Mouse (Mus musculus) forebrain, embryonic 14.5 days (tissue): ENCODE data around the gene Rad51b. TPM values are rescaled to one million over a fixed set of nuclear protein-coding genes. Genes with fewer than 3 reads are reported as not detected.

ENCODE experiments used
- ATAC-seq: fragments of 200-750 bp; cut with Nextera tagmentation; 2 replicates; pipeline ENCODE4 v1.8.0; 2017; ENCODE audit warnings: mild to moderate bottlenecking, moderate library complexity
- DNase-seq: peaks from one replicate; pipeline ENCODE4 v3.0.0-alpha.2; 2015; ENCODE audit warnings: low spot score
- H3K27ac ChIP-seq: fragments of 300-500 bp; sonication (generic); 2 replicates; pipeline ENCODE4 v1.5.1; 2014; ENCODE audit warnings: low read depth, mild to moderate bottlenecking, control low read depth, low read length, moderate library complexity
- H3K27me3 ChIP-seq: fragments of 300-500 bp; sonication (generic); replicated peaks from 2 replicates; pipeline ENCODE4 v1.6.1; 2014; ENCODE audit warnings: low read length, control low read depth, mixed read lengths; ENCODE audit not compliant: control insufficient read depth, insufficient read depth
- H3K36me3 ChIP-seq: fragments of 300-500 bp; sonication (generic); 2 replicates; pipeline ENCODE4 v1.6.1; 2014; ENCODE audit warnings: low read length, control low read depth; ENCODE audit not compliant: control insufficient read depth, insufficient read depth
- H3K4me1 ChIP-seq: fragments of 300-500 bp; sonication (generic); 2 replicates; pipeline ENCODE4 v1.6.1; 2014; ENCODE audit warnings: antibody characterized with exemption, low read length, control low read depth; ENCODE audit not compliant: control insufficient read depth, insufficient read depth
- H3K4me2 ChIP-seq: fragments of 300-500 bp; sonication (generic); 2 replicates; pipeline ENCODE4 v1.6.1; 2014; ENCODE audit warnings: mild to moderate bottlenecking, control low read depth, low read length
- H3K4me3 ChIP-seq: fragments of 300-500 bp; sonication (generic); 2 replicates; pipeline ENCODE4 v1.5.1; 2014; ENCODE audit warnings: low read depth, low read length, control low read depth
- H3K9ac ChIP-seq: fragments of 300-500 bp; sonication (generic); 2 replicates; pipeline ENCODE4 v1.6.1; 2014; ENCODE audit warnings: mild to moderate bottlenecking, low read length, control low read depth, moderate library complexity
- H3K9me3 ChIP-seq: fragments of 300-500 bp; sonication (generic); replicated peaks from 2 replicates; pipeline ENCODE4 v1.6.1; 2016; ENCODE audit warnings: low read length, control low read depth, mixed read lengths; ENCODE audit not compliant: control insufficient read depth
- WGBS: fragments of 180-500 bp; shearing (Covaris S2); extraction: QIAGEN DNeasy Blood & Tissue Kit; methylation state at CpG from one replicate; pipeline ENCODE4 v1.1.7; 2014; 5-methylcytosine and 5-hydroxymethylcytosine counted together
- polyA plus RNA-seq: library from polyadenylated mRNA; unstranded; fragments of >200 nt; fragmentation: Nextera tagmentation; extraction: Ambion mirVana; gene quantifications from 2 replicates; pipeline ENCODE4 v1.2.1, GENCODE M21; 2014

Rad51b gene
- polyA plus RNA-seq, 1 experiment from 2014 or later, result 3.5 TPM

- peak; percentile 96 for DNase-seq
- Histone ChIP-seq H3K36me3 (no peaks in the 10 kb centered on the region), H3K4me2 (no peak overlapping the region), H3K9ac (no peak overlapping the region), H3K9me3 (no peaks in the 10 kb centered on the region), H3K27ac (peak overlapping the region; percentile 45; the same call in 1 of the 2 replicates), H3K4me1 (peaks cover 20% of the 10 kb centered on the region), H3K27me3 (no peaks in the 10 kb centered on the region), H3K4me3 (no peak overlapping the region)
- ATAC-seq, result peak; percentile 96
- WGBS, result 43% methylated on average over 14 of the region's 14 CpGs
Measured at GRCm38 (mm10) chr12:79612334-79613060, 315.4 kb downstream of the Rad51b start.

GRCm38 (mm10) chr12:79613061-79613788 is 316.1 kb downstream of the Rad51b start:
- Histone ChIP-seq H3K9ac (no peak overlapping the region), H3K36me3 (no peaks in the 10 kb centered on the region), H3K9me3 (no peaks in the 10 kb centered on the region), H3K27ac (peak overlapping the region; percentile 35; the same call in 1 of the 2 replicates), H3K27me3 (no peaks in the 10 kb centered on the region), H3K4me2 (no peak overlapping the region), H3K4me3 (no peak overlapping the region), H3K4me1 (peaks cover 20% of the 10 kb centered on the region)
- DNase-seq (peak; percentile 68), ATAC-seq (peak; percentile 71)
- WGBS, result 73% methylated on average over 8 of the region's 8 CpGs

GRCm38 (mm10) chr12:79613846-79614582 is 316.9 kb downstream of the Rad51b start:
- Histone ChIP-seq H3K36me3 (no peaks in the 10 kb centered on the region), H3K9me3 (no peaks in the 10 kb centered on the region), H3K27me3 (no peaks in the 10 kb centered on the region), H3K4me2 (no peak overlapping the region), H3K4me3 (no peak overlapping the region), H3K9ac (no peak overlapping the region), H3K27ac (no peak overlapping the region), H3K4me1 (peaks cover 16% of the 10 kb centered on the region)
- DNase-seq (no peak), ATAC-seq (no peak)
- 75% methylated on average over 9 of the region's 9 CpGs for WGBS

GRCm38 (mm10) chr12:79614583-79614953 is 317.5 kb downstream of the Rad51b start:
- H3K4me3 ChIP-seq, result no peak overlapping the region
- H3K27ac ChIP-seq, result no peak overlapping the region
- H3K27me3 ChIP-seq, result no peaks in the 10 kb centered on the region
- no peaks in the 10 kb centered on the region for H3K9me3 ChIP-seq
- H3K4me1 ChIP-seq, result peaks cover 13% of the 10 kb centered on the region
- no peak overlapping the region for H3K9ac ChIP-seq
- WGBS, result 68% methylated on average over 2 of the region's 2 CpGs
- DNase-seq, result no peak
- H3K4me2 ChIP-seq, result no peak overlapping the region
- ATAC-seq, result no peak
- no peaks in the 10 kb centered on the region for H3K36me3 ChIP-seq

GRCm38 (mm10) chr12:79615717-79616316 is 318.7 kb downstream of the Rad51b start:
- Histone ChIP-seq H3K4me3 (no peak overlapping the region), H3K9ac (no peak overlapping the region), H3K4me2 (no peak overlapping the region), H3K36me3 (no peaks in the 10 kb centered on the region), H3K4me1 (peaks cover 6% of the 10 kb centered on the region), H3K27me3 (no peaks in the 10 kb centered on the region), H3K27ac (no peak overlapping the region), H3K9me3 (no peaks in the 10 kb centered on the region)
- ATAC-seq, result no peak
- DNase-seq, result no peak
- 81% methylated on average over 5 of the region's 5 CpGs for WGBS

GRCm38 (mm10) chr12:79619009-79619408 is 321.9 kb downstream of the Rad51b start:
- Histone ChIP-seq H3K27me3 (no peaks in the 10 kb centered on the region), H3K9ac (no peak overlapping the region), H3K9me3 (no peaks in the 10 kb centered on the region), H3K4me1 (no peaks in the 10 kb centered on the region; the same call in 1 of the 2 replicates), H3K27ac (no peak overlapping the region), H3K4me3 (no peak overlapping the region), H3K4me2 (no peak overlapping the region), H3K36me3 (no peaks in the 10 kb centered on the region)
- 95% methylated on average over 1 of the region's 1 CpGs for WGBS
- DNase-seq, result no peak
- no peak for ATAC-seq

GRCm38 (mm10) chr12:79620693-79621092 is 323.6 kb downstream of the Rad51b start:
- Histone ChIP-seq H3K9ac (no peak overlapping the region), H3K27ac (no peak overlapping the region), H3K4me1 (peaks cover 2% of the 10 kb centered on the region; the same call in 1 of the 2 replicates), H3K36me3 (no peaks in the 10 kb centered on the region), H3K9me3 (no peaks in the 10 kb centered on the region), H3K4me2 (no peak overlapping the region), H3K4me3 (no peak overlapping the region), H3K27me3 (no peaks in the 10 kb centered on the region)
- ATAC-seq (no peak), DNase-seq (no peak)
- 81% methylated on average over 5 of the region's 5 CpGs for WGBS

GRCm38 (mm10) chr12:79623308-79623707 is 326.2 kb downstream of the Rad51b start:
- H3K27me3 ChIP-seq, result no peaks in the 10 kb centered on the region
- peaks cover 15% of the 10 kb centered on the region; the same call in 1 of the 2 replicates for H3K4me1 ChIP-seq
- 91% methylated on average over 1 of the region's 1 CpGs for WGBS
- no peak overlapping the region for H3K4me3 ChIP-seq
- no peak overlapping the region for H3K9ac ChIP-seq
- no peak for ATAC-seq
- no peak overlapping the region for H3K4me2 ChIP-seq
- no peak for DNase-seq
- H3K36me3 ChIP-seq, result no peaks in the 10 kb centered on the region
- no peak overlapping the region for H3K27ac ChIP-seq
- no peaks in the 10 kb centered on the region for H3K9me3 ChIP-seq
